Mouse (Mus musculus) heart, embryonic 13.5 days (tissue): ENCODE measurements around the gene Baiap2l1. TPM values are rescaled to one million over a fixed set of nuclear protein-coding genes. Genes with fewer than 3 reads are reported as not detected.

ENCODE experiments used
- ATAC-seq: fragments of 200-750 bp; cut with Nextera tagmentation; 2 replicates; pipeline ENCODE4 v1.8.0; 2017; ENCODE audit warnings: moderate TSS enrichment; ENCODE audit not compliant: insufficient number of reproducible peaks, low FRiP score, low TSS enrichment; ENCODE audit errors: extremely low read depth
- H3K27ac ChIP-seq: fragments of 300-500 bp; sonication (generic); replicated peaks from 2 replicates; pipeline ENCODE4 v1.5.1; 2015; ENCODE audit warnings: moderate library complexity, mild to moderate bottlenecking, inconsistent platforms
- H3K27me3 ChIP-seq: fragments of 300-500 bp; sonication (generic); replicated peaks from 2 replicates; pipeline ENCODE4 v1.6.1; 2015; ENCODE audit warnings: mild to moderate bottlenecking, inconsistent platforms
- H3K36me3 ChIP-seq: fragments of 300-500 bp; sonication (generic); 2 replicates; pipeline ENCODE4 v1.6.1; 2015; ENCODE audit warnings: mild to moderate bottlenecking, inconsistent platforms
- H3K4me1 ChIP-seq: fragments of 300-500 bp; sonication (generic); 2 replicates; pipeline ENCODE4 v1.6.1; 2015; ENCODE audit warnings: inconsistent platforms
- H3K4me2 ChIP-seq: fragments of 300-500 bp; sonication (generic); 2 replicates; pipeline ENCODE4 v1.6.1; 2015; ENCODE audit warnings: inconsistent platforms, mild to moderate bottlenecking, moderate library complexity
- H3K4me3 ChIP-seq: fragments of 300-500 bp; sonication (generic); 2 replicates; pipeline ENCODE4 v1.5.1; 2015; ENCODE audit warnings: moderate library complexity, mild to moderate bottlenecking, inconsistent platforms
- H3K9ac ChIP-seq: fragments of 300-500 bp; sonication (generic); 2 replicates; pipeline ENCODE4 v1.6.1; 2015; ENCODE audit warnings: inconsistent platforms, mild to moderate bottlenecking, moderate library complexity
- H3K9me3 ChIP-seq: fragments of 300-500 bp; sonication (generic); 2 replicates; pipeline ENCODE4 v1.6.1; 2016; ENCODE audit warnings: inconsistent platforms
- WGBS: fragments of 180-500 bp; shearing (Covaris S2); methylation state at CpG from one replicate; pipeline ENCODE4 v1.1.7; 2015; ENCODE audit warnings: mixed read lengths; 5-methylcytosine and 5-hydroxymethylcytosine counted together
- polyA plus RNA-seq: library from polyadenylated mRNA; unstranded; fragments of >200 nt; fragmentation: Nextera tagmentation; extraction: Ambion mirVana; gene quantifications from 2 replicates; pipeline ENCODE4 v1.2.1, GENCODE M21; 2015

The Baiap2l1 gene
- polyA plus RNA-seq, 1 experiment from 2014 or later = 9.1 TPM

- no peak overlapping the region for H3K27ac ChIP-seq
- H3K36me3 ChIP-seq = 0 out of 2 replicates have a peak, but pooled peaks cover 6% of the 10 kb centered on the region
- no peak overlapping the region for H3K4me2 ChIP-seq
- no peak overlapping the region for H3K9ac ChIP-seq
- H3K4me3 ChIP-seq = no peak overlapping the region
- H3K9me3 ChIP-seq = no peaks in the 10 kb centered on the region
- no peak for ATAC-seq
- WGBS = 69% methylated on average over 7 of the region's 7 CpGs
- peaks cover 36% of the 10 kb centered on the region for H3K4me1 ChIP-seq
- no peaks in the 10 kb centered on the region for H3K27me3 ChIP-seq
Observed at GRCm38 (mm10) chr5:144312183-144312582, 45.7 kb downstream of the Baiap2l1 start.

- no peak for ATAC-seq
- H3K9ac ChIP-seq = no peak overlapping the region
- WGBS = 67% methylated on average over 4 of the region's 4 CpGs
Observed at GRCm38 (mm10) chr5:144308929-144309328, 49.0 kb downstream of the Baiap2l1 start.

DNA sequence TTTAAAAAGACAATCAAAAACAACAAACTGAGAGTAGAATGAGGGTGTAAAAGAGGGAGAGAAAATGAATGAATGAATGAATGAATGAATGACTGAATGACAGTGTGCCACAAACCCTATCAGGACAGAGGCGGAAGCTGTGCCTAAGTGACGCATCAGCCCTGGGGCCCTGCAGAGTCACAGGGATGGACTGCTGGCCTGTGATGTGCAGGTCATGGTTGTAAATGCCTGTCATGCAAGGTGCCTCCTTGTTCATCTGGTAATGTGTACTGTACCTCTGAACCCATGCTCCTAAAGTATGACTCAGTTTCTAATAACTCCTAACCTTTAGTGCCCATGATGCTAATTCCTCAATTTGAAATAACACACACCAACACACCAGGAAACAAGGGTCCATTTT lies 54.8 kb downstream of the Baiap2l1 start:
- Histone ChIP-seq H3K4me3 (no peak overlapping the region), H3K4me2 (no peak overlapping the region), H3K27ac (no peak overlapping the region), H3K36me3 (no peaks in the 10 kb centered on the region), H3K4me1 (no peaks in the 10 kb centered on the region), H3K9ac (no peak overlapping the region), H3K9me3 (no peaks in the 10 kb centered on the region), H3K27me3 (no peaks in the 10 kb centered on the region)
- no peak for ATAC-seq
- 87% methylated on average over 2 of the region's 2 CpGs for WGBS

More at GRCm38 (mm10) chr5:144308929-144309328, 49.0 kb downstream of the Baiap2l1 start:
- H3K36me3 ChIP-seq = no peaks in the 10 kb centered on the region
- no peaks in the 10 kb centered on the region for H3K27me3 ChIP-seq
- peaks cover 27% of the 10 kb centered on the region for H3K4me1 ChIP-seq
- peak overlapping the region; percentile 79 for H3K27ac ChIP-seq
- H3K9me3 ChIP-seq = no peaks in the 10 kb centered on the region
- no peak overlapping the region for H3K4me2 ChIP-seq
- H3K4me3 ChIP-seq = no peak overlapping the region

DNA sequence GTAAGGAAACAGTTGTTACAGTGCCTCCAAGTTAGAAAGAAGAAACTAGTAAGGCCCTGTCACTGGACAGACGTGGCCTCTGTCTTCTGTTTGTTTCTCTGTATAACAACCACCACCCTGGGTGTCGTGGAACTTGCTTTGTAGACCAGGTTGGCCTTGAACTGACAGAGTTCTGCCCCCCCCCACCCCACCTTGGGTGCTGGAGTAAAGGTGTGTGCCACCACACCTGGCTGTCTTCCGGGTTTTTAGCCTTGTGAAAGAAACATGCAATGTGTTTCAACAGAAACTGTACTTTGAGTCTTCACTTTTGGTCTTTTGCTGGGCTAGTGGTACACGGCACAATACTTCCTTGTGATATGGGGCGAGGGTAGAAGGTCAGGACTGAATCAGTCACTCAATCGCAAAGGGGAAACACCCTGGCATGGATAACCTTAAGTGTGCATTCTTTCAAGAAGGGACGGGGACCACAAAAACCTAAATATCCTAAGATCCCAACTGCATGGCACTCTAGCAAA lies 61.8 kb downstream of the Baiap2l1 start:
- ATAC-seq = no peak
- Histone ChIP-seq H3K27ac (no peak overlapping the region), H3K4me1 (peaks cover 7% of the 10 kb centered on the region), H3K9me3 (no peaks in the 10 kb centered on the region), H3K4me3 (no peak overlapping the region), H3K27me3 (no peaks in the 10 kb centered on the region), H3K9ac (no peak overlapping the region), H3K36me3 (no peaks in the 10 kb centered on the region), H3K4me2 (no peak overlapping the region)
- WGBS = 76% methylated on average over 7 of the region's 7 CpGs

GRCm38 (mm10) chr5:144295357-144295756 lies 62.6 kb downstream of the Baiap2l1 start:
- Histone ChIP-seq H3K4me3 (no peak overlapping the region), H3K4me2 (no peak overlapping the region), H3K36me3 (no peaks in the 10 kb centered on the region), H3K9ac (no peak overlapping the region), H3K27ac (no peak overlapping the region), H3K27me3 (no peaks in the 10 kb centered on the region), H3K9me3 (no peaks in the 10 kb centered on the region), H3K4me1 (peaks cover 12% of the 10 kb centered on the region)
- WGBS = 88% methylated on average over 1 of the region's 1 CpGs
- ATAC-seq = no peak

- Histone ChIP-seq H3K4me2 (no peak overlapping the region), H3K27me3 (no peaks in the 10 kb centered on the region), H3K27ac (no peak overlapping the region), H3K4me3 (no peak overlapping the region), H3K4me1 (peaks cover 17% of the 10 kb centered on the region), H3K36me3 (no peaks in the 10 kb centered on the region), H3K9me3 (no peaks in the 10 kb centered on the region), H3K9ac (no peak overlapping the region)
- ATAC-seq = no peak
- 69% methylated on average over 7 of the region's 7 CpGs for WGBS
Observed at GRCm38 (mm10) chr5:144294908-144295307, 63.0 kb downstream of the Baiap2l1 start.

DNA sequence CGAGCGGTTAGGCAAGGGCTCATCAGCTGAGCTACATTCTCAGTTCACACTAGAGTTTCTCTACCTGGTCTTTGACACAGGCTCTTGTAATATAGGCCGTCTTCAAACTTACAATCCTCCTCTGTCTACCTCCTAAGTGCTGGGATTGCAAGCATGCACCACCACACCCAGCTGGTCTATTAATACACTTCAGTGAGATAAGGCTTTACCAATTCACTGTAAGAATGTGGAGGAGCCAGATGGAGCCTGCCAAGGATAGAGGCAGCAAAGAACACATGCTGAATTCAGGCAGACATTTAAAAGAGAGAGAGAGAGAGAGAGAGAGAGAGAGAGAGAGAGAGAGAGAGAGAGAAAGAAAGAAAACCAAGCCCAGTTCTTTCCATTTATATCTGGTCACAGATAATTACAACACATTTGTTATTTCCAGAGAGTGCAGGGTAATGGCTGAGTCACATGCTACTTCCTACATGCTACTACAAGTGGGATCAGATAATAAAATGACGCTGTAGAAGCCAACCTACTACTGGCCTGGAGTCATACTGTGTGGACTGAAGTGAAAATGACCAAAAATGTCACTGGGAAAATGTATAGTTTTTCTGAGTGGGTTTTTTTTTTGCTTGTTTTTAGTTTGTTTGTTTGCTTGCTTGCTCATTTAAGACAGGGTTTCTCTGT lies 68.0 kb downstream of the Baiap2l1 start:
- Histone ChIP-seq H3K4me1 (peaks cover 44% of the 10 kb centered on the region), H3K4me2 (peak overlapping the region; percentile 41), H3K36me3 (peaks cover 3% of the 10 kb centered on the region; the same call in 1 of the 2 replicates), H3K9me3 (no peaks in the 10 kb centered on the region), H3K9ac (no peak overlapping the region), H3K4me3 (no peak overlapping the region), H3K27ac (peak overlapping the region; percentile 82), H3K27me3 (no peaks in the 10 kb centered on the region)
- ATAC-seq = peak; percentile 68; the same call in 1 of the 2 replicates
- WGBS = 48% methylated on average over 4 of the region's 4 CpGs

GRCm38 (mm10) chr5:144288391-144288790 lies 69.5 kb downstream of the Baiap2l1 start:
- Histone ChIP-seq H3K36me3 (peaks cover 3% of the 10 kb centered on the region), H3K9ac (no peak overlapping the region), H3K4me1 (peaks cover 48% of the 10 kb centered on the region), H3K9me3 (no peaks in the 10 kb centered on the region), H3K4me2 (no peak overlapping the region), H3K27me3 (no peaks in the 10 kb centered on the region), H3K27ac (0 out of 2 replicates have a peak overlapping the region, but pooled peaks have one; percentile 82), H3K4me3 (no peak overlapping the region)
- ATAC-seq = no peak
- WGBS = 85% methylated on average over 9 of the region's 9 CpGs

DNA sequence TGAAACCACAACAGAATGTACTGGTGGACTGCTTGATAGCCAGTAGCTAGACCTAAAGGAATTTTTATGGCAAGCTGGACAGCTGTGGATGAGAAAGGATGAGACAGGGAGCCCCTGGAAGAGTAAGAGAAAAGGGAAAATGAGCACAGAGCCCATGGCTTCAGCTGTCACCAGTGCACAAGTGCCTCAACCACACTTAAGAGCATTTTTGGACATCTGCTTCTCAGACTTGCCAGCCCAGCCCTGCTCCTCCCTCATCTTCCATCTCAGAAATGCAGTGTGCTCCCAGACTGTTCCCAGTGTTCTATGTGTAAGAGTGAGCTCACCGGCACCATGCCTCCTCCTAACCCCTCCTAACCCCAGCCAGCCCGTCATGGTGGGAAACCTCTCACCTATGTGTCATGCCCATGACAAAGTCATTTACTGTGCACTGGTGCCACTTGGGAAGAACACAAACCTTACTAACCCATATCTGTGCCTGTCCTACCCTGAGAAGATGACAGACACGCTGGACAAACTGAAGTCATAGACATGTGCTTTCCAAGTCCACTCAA lies 70.6 kb downstream of the Baiap2l1 start:
- H3K27me3 ChIP-seq = no peaks in the 10 kb centered on the region
- H3K4me2 ChIP-seq = no peak overlapping the region
- WGBS = 66% methylated on average over 3 of the region's 3 CpGs
- no peaks in the 10 kb centered on the region for H3K9me3 ChIP-seq
- ATAC-seq = no peak
- no peak overlapping the region for H3K27ac ChIP-seq
- H3K9ac ChIP-seq = no peak overlapping the region
- H3K4me1 ChIP-seq = peaks cover 48% of the 10 kb centered on the region
- no peak overlapping the region for H3K4me3 ChIP-seq
- H3K36me3 ChIP-seq = peaks cover 8% of the 10 kb centered on the region

GRCm38 (mm10) chr5:144286591-144287266 lies 71.2 kb downstream of the Baiap2l1 start:
- 67% methylated on average over 9 of the region's 9 CpGs for WGBS
- no peak for ATAC-seq
- H3K4me2 ChIP-seq = no peak overlapping the region
- H3K27ac ChIP-seq = no peak overlapping the region
- H3K27me3 ChIP-seq = no peaks in the 10 kb centered on the region
- H3K4me3 ChIP-seq = no peak overlapping the region
- no peak overlapping the region for H3K9ac ChIP-seq
- H3K9me3 ChIP-seq = no peaks in the 10 kb centered on the region
- peaks cover 13% of the 10 kb centered on the region for H3K36me3 ChIP-seq
- peaks cover 48% of the 10 kb centered on the region for H3K4me1 ChIP-seq

GRCm38 (mm10) chr5:144284599-144284998 lies 73.3 kb downstream of the Baiap2l1 start:
- 79% methylated on average over 5 of the region's 5 CpGs for WGBS
- H3K4me2 ChIP-seq = no peak overlapping the region
- H3K9me3 ChIP-seq = no peaks in the 10 kb centered on the region
- no peaks in the 10 kb centered on the region for H3K27me3 ChIP-seq
- no peak overlapping the region for H3K27ac ChIP-seq
- H3K9ac ChIP-seq = no peak overlapping the region
- H3K4me1 ChIP-seq = peaks cover 36% of the 10 kb centered on the region
- no peak for ATAC-seq
- peaks cover 35% of the 10 kb centered on the region for H3K36me3 ChIP-seq
- no peak overlapping the region for H3K4me3 ChIP-seq
